Mouse (Mus musculus): Measurements from ENCODE around the gene Auts2. TPM values are rescaled to one million over a fixed set of nuclear protein-coding genes. Genes with fewer than 3 reads are reported as not detected.

Auts2 gene
- total RNA-seq, 2 experiments from 2014 or later, result 101 to 109 TPM

DNA sequence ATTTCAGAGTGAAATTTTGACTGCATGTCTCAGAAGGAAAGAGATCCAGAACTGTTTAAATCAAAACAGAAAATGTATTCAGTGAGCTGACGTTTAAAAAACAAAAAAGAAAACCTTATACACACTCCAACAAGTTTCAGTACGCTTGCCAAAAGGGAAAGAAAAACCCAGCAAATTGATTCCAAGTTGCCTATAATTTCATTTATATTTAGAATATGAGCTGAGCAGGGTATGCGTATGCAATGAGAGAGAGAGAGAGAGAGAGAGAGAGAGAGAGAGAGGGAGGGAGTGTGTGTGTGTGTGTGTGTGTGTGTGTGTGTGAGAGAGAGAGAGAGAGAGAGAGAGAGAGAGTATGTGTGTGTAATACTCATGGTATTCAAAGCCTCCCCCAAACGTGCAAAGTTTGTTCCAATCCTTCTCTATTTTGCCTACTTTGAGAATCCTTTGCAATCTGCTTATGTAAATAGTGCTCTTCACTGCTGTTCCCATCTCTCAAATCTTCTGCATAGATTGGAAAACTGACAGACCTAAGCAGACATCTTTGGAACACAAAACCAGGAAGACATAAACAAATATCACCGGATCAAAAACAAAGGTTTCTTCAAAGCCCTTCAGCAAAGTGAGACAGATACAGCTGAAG is 515.2 kb downstream of the Auts2 start:
- DNase-seq (ENCODE audit: low spot score in 2 of 2), result no peak

DNA sequence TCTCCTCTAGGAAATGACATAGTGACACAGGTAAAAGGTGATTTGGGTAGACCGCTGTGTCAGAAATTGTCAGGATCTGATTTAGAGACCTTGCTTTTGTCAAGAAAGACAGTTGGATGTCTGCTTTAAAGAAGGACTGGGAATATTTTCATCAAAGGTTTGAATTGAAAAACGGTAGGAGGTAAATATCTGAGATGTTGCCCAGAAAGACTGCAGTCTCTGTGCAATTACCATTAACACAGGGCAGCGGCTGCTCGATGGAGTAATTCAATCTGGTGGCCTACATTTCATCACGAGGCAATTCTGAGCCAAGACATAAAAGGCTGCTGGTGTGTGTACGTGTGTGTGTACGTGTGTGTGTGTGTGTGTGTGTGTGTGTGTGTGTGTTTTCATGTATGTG is 529.8 kb downstream of the Auts2 start:
- DNase-seq (ENCODE audit: low spot score in 2 of 2), result no peak

DNA sequence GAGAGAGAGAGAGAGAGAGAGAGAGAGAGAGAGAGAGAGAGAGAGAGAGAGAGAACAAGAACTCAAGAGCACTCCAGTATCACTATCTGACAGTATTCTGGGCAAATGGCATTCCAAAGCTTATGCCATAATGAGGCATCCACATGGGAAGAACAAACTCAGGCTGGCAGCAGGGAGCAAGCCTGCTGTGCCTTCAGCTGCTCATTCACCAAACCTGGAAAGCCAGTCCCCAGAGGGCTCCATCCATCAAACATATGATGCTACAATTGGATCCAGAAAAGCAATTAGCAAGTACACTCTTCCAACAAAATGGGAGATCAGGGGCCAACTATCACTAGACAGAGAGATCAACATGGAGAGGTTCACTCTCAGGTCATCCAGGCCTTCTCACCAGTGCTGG is 531.3 kb downstream of the Auts2 start:
- DNase-seq (ENCODE audit: low spot score in 2 of 2), result no peak

- DNase-seq (ENCODE audit: low spot score in 2 of 2), result no peak
These were observed 534.4 kb downstream of the Auts2 start for GRCm38 (mm10) chr5:132008703-132009222.

DNA sequence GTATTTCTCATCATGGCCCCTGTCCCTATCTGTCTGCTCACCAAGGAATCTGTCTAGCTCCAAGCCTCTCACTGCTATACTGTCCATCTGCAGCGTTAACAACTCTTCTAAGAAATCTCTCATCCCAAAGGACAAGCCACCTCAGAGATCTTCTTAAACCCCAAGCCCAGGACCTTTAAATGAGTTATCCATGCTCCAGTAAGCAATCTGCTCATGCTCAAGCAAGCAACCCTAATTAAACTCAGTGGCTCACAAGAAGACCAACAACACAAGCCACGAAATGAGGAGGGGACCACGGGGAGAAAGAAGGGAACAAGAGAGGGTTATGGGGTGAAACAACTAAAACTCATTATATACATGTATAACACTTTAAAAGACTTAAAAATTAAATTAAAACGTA is 535.2 kb downstream of the Auts2 start:
- no peak for DNase-seq (ENCODE audit: low spot score in 2 of 2)

- DNase-seq (ENCODE audit: low spot score in 2 of 2), result no peak
These were observed 550.4 kb downstream of the Auts2 start for GRCm38 (mm10) chr5:131992681-131993211.

DNA sequence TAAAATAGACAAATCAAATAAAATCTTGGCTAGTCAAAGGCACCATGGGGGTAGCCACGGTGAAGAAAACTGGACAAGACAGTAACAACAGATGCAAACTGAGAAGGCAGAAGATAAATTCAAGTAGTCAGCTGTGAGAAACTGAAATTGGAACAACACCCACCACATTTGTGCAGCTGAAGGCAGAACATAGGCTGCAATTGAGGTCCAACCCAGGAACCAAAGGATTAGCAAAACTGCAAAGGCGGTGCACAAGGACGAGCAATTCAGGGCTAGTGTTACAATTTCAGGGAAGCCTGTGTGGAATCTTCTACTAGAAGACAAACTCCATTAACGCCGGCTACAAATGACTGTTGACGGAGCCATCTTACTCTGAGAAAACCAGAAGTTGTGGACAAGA is 550.9 kb downstream of the Auts2 start:
- DNase-seq (ENCODE audit: low spot score in 2 of 2), result peak in 1 of 2 experiments; percentile 26

DNA sequence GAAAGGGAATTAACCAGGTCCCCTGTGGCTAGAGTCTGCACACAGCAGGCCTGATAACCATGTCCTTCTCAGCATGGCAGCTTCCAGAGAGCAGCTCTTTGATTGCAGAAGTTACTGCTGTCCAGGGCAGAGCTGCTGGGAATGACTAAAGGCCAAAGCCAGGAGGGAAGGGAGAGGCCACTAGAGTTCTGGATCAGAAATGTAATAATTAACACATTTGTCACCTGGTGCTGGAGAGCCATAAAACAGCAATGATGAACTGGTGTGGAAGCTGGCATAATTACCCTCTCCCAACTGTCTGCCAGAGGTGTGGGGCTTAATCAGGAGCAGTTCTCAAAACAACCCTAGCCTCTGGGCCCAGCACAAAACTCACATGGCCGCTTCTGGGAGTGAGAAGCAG is 552.6 kb downstream of the Auts2 start:
- no peak for DNase-seq (ENCODE audit: low spot score in 2 of 2)

DNA sequence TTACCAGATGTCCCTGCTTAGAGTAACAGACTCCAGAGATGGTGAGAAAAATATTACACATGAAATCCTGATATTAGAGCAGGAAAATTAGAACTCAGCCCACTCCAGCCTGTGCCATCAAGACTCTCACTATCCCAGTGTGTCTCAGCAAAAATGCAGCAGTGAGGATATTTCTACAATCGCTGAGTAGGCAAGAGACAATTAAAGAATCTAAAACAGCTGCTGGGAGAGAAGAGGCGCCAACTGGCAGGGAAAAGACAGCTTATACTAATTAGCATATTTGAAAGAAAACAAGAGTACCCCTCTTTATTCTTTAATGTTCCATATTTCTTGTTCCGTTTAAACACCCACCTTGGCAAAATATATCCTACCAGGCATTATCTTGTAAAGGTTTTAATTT is 561.7 kb downstream of the Auts2 start:
- DNase-seq (ENCODE audit: low spot score in 2 of 2), result no peak

- no peak for DNase-seq (ENCODE audit: low spot score in 2 of 2)
These were observed 564.2 kb downstream of the Auts2 start for GRCm38 (mm10) chr5:131978939-131979338.

GRCm38 (mm10) chr5:131977497-131977896 is 565.6 kb downstream of the Auts2 start:
- no peak for DNase-seq (ENCODE audit: low spot score in 2 of 2)

GRCm38 (mm10) chr5:131971901-131972300 is 571.2 kb downstream of the Auts2 start:
- no peak for DNase-seq (ENCODE audit: low spot score in 2 of 2)

GRCm38 (mm10) chr5:131965499-131965898 is 577.6 kb downstream of the Auts2 start:
- DNase-seq (ENCODE audit: low spot score in 2 of 2), result no peak

DNA sequence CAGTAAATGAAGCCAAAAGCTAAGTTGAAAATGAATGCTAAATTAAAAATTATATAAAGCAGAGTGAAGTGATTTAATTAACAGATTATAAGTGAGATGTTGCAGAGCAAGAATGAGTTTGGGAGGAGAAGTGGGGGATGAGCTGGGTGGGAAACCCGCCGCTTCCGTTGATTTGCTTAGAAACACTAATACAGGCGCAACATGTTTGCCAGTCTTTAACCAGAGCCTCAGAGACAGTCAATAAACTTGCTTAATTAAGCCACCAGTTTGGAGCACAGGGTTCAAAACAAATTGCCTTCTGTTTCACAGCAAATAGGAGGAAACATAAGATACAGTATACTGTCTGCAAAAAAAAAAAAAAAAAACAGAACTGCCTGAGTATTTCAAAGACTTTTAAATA is 579.6 kb downstream of the Auts2 start:
- DNase-seq (ENCODE audit: low spot score in 2 of 2), result no peak

GRCm38 (mm10) chr5:131961859-131962258 is 581.3 kb downstream of the Auts2 start:
- no peak for DNase-seq (ENCODE audit: low spot score in 2 of 2)

GRCm38 (mm10) chr5:131960432-131960831 is 582.7 kb downstream of the Auts2 start:
- DNase-seq (ENCODE audit: low spot score in 2 of 2), result no peak

GRCm38 (mm10) chr5:131956998-131957397 is 586.1 kb downstream of the Auts2 start:
- no peak for DNase-seq (ENCODE audit: low spot score in 2 of 2)

GRCm38 (mm10) chr5:131956090-131956489 is 587.1 kb downstream of the Auts2 start:
- no peak for DNase-seq (ENCODE audit: low spot score in 2 of 2)

- no peak for DNase-seq (ENCODE audit: low spot score in 2 of 2)
These were observed 587.7 kb downstream of the Auts2 start for GRCm38 (mm10) chr5:131955227-131956016.

DNA sequence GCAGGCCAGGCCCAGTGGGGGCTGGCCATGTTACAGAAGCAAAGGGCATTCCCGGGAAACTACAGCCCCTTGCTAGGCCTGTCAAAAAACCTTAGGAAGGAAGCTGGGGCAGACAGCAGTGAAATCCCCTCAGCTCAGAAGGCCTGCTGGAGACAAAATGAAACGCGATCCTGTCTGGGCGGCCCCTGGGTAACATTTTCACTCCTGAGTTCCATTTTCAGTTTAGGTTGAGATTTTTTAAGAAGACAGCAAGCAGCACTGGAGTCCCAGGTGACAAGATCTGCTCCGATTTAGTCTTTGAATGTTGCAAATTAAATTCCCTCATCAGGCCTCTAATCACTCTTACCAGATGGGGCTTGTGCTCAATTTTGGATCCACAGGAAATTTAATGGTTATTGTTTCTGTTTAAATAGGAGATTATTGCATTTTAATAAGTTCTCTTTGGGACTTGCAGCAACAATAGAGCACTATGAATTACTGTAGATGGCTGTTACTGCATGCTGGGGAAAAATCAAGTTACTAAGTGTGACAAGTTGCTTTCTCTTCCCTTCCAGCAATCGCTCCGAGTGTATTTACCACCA is 594.5 kb downstream of the Auts2 start:
- no peak for DNase-seq (ENCODE audit: low spot score in 2 of 2)

- DNase-seq (ENCODE audit: low spot score in 2 of 2), result no peak
These were observed 596.3 kb downstream of the Auts2 start for GRCm38 (mm10) chr5:131946801-131947200.

- DNase-seq (ENCODE audit: low spot score in 2 of 2), result no peak
These were observed 598.4 kb downstream of the Auts2 start for GRCm38 (mm10) chr5:131944761-131945160.

All from left cerebral cortex, adult 18-20 months (tissue).